Mouse (Mus musculus): ENCODE measurements around the gene Ptpre.

GRCm38 (mm10) chr7:135713326-135713725, 176.0 kb downstream of the Ptpre start:
- TF ChIP-seq USF1 (IDR thresholded peaks at IDR 0.05; ENCODE audit: low read depth) (no peak), POLR2A (IDR thresholded peaks at IDR 0.05; ENCODE audit: insufficient read length, low read depth) (no peak), SRF (IDR thresholded peaks at IDR 0.05; ENCODE audit: control insufficient read depth, insufficient read length, low read depth) (no peak)

Measured in myocyte (in vitro differentiated cells).